9 mouse cellular contexts compared by ENCODE assay signal in the genomic region with DNA sequence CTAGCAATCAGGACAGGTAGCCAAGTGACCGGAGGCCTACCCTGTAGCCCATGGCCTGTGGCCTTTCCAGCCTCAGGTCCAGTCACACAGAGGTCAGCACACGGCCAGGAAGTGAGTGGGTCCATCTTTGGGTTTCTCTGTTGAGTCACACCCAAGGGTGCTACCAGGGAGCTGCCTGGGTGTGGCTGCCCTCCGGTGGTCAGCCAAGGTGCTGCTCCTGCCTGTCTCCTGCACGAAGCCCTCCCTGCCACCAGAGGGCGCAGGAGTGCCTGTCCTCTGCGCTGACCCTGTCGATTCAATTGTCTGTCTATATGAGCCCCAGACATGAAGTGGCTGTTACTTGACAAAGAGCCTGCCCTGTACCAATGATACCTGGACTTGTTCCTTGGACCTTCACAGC.
DNase-seq lines count a peak whose midpoint lies in the region; ATAC-seq and TF ChIP-seq lines count a peak whose summit lies in the region.
"Had no signal": no experiment of that assay in that cellular context is flagged by ENCODE, and none has a peak within 500 bp of the region (broad histone marks: within the 10 kb centered on the region; RNA-seq: fewer than 3 reads in every experiment).

No protein-coding gene starts in this region.

- H3K4me1 ChIP-seq in intestine, embryonic 15.5 days (replicated peaks), result peaks cover 26% of the 10 kb centered on the region
- H3K4me1 ChIP-seq in liver, adult 2 months (ENCODE audit: control insufficient read depth, insufficient read depth, low read length), result peaks cover 12% of the 10 kb centered on the region
- H3K4me1 ChIP-seq in stomach, embryonic 16.5 days (ENCODE audit: control insufficient read depth, insufficient read depth, low read length), result peaks cover 18% of the 10 kb centered on the region

- no peak for TF ChIP-seq POLR2A in liver, adult 2 months (IDR thresholded peaks at IDR 0.05; ENCODE audit: extremely low read depth, insufficient read depth, low read length)
- no peak for TF ChIP-seq POLR2A in myocyte (IDR thresholded peaks at IDR 0.05; ENCODE audit: insufficient read length, low read depth)

- peak; percentile 68 for ATAC-seq in intestine, embryonic 15.5 days
- ATAC-seq in stomach, embryonic 16.5 days (ENCODE audit: insufficient read depth, low FRiP score), result peak; percentile 37; the same call in 1 of the 2 replicates

- no peak overlapping the region for H3ac ChIP-seq in myocyte (ENCODE audit: control insufficient read depth, insufficient read length)

- H3K4me3 ChIP-seq in intestine, embryonic 15.5 days (replicated peaks), result no peak overlapping the region
- no peak overlapping the region for H3K4me3 ChIP-seq in liver, adult 2 months (ENCODE audit: insufficient read depth, low read depth, low read length)
- H3K4me3 ChIP-seq in myocyte, result no peak overlapping the region
- no peak overlapping the region for H3K4me3 ChIP-seq in stomach, embryonic 16.5 days (replicated peaks; ENCODE audit: low read length)
- H3K4me3 ChIP-seq: neural tube, embryonic 13.5 days had no signal

- H3K36me3 ChIP-seq in intestine, embryonic 15.5 days, result no peaks in the 10 kb centered on the region
- no peaks in the 10 kb centered on the region for H3K36me3 ChIP-seq in liver, adult 2 months (ENCODE audit: control insufficient read depth, insufficient read depth, low read length)
- no peaks in the 10 kb centered on the region for H3K36me3 ChIP-seq in myocyte (ENCODE audit: control insufficient read depth, insufficient read depth)
- H3K36me3 ChIP-seq in stomach, embryonic 16.5 days (ENCODE audit: control insufficient read depth, insufficient read depth, low read length), result no peaks in the 10 kb centered on the region
- H3K36me3 ChIP-seq: neural tube, embryonic 13.5 days had no signal

- WGBS in intestine, embryonic 15.5 days, result 25% methylated on average over 7 of the region's 7 CpGs
- 15% methylated on average over 7 of the region's 7 CpGs for WGBS in liver, adult 2 months
- whole genome bisulfite sequencing in stomach, embryonic 16.5 days, result 20% methylated on average over 7 of the region's 7 CpGs

- no peaks in the 10 kb centered on the region for H3K79me2 ChIP-seq in liver, adult 2 months (ENCODE audit: control insufficient read depth, insufficient read depth, low read length)
- peaks cover 6% of the 10 kb centered on the region for H3K79me2 ChIP-seq in myocyte (ENCODE audit: control insufficient read depth, insufficient read depth)

- no peak overlapping the region for H3K4me2 ChIP-seq in intestine, embryonic 15.5 days (replicated peaks)
- H3K4me2 ChIP-seq in myocyte (ENCODE audit: low read depth), result peak overlapping the region; percentile 72
- H3K4me2 ChIP-seq in stomach, embryonic 16.5 days (ENCODE audit: low read depth, low read length), result no peak overlapping the region
- H3K4me2 ChIP-seq: neural tube, embryonic 13.5 days had no signal

- no peaks in the 10 kb centered on the region for H3K9me3 ChIP-seq in intestine, embryonic 15.5 days
- H3K9me3 ChIP-seq in stomach, embryonic 16.5 days (replicated peaks; ENCODE audit: control insufficient read depth, low read length), result no peaks in the 10 kb centered on the region
- H3K9me3 ChIP-seq: neural tube, embryonic 13.5 days had no signal

- DNase-seq in 3134 (ENCODE audit: extremely low read depth, insufficient read length, low spot score) (peak; percentile 88), R1 (ENCODE audit: low read depth, low spot score) (peak; percentile 82)
- peak; percentile 91 to 92 for DNase-seq in cerebellum, postnatal 14 days
- DNase-seq in gastrocnemius, postnatal 25 days, result peak; percentile 72
- peak; percentile 38 for DNase-seq in liver, adult 2 months (ENCODE audit: extremely low read depth, low read depth, low spot score)

- H3K27me3 ChIP-seq in intestine, embryonic 15.5 days (replicated peaks), result no peaks in the 10 kb centered on the region
- H3K27me3 ChIP-seq in liver, adult 2 months (ENCODE audit: control insufficient read depth, insufficient read depth, low read length), result no peaks in the 10 kb centered on the region
- no peaks in the 10 kb centered on the region for H3K27me3 ChIP-seq in myocyte (ENCODE audit: control insufficient read depth, insufficient read depth, insufficient read length)
- H3K27me3 ChIP-seq in stomach, embryonic 16.5 days (ENCODE audit: control insufficient read depth, insufficient read depth, low read length), result no peaks in the 10 kb centered on the region
- H3K27me3 ChIP-seq: neural tube, embryonic 13.5 days had no signal

- H3K27ac ChIP-seq in intestine, embryonic 15.5 days, result no peak overlapping the region
- no peak overlapping the region for H3K27ac ChIP-seq in liver, adult 2 months (replicated peaks; ENCODE audit: insufficient read depth, low read depth, low read length)
- H3K27ac ChIP-seq in stomach, embryonic 16.5 days (ENCODE audit: low read length), result no peak overlapping the region
- H3K27ac ChIP-seq: neural tube, embryonic 13.5 days had no signal

- H3K9ac ChIP-seq in intestine, embryonic 15.5 days, result no peak overlapping the region
- H3K9ac ChIP-seq in liver, adult 2 months (ENCODE audit: low read depth, low read length), result no peak overlapping the region
- H3K9ac ChIP-seq in stomach, embryonic 16.5 days (ENCODE audit: low read length), result no peak overlapping the region
- H3K9ac ChIP-seq: neural tube, embryonic 13.5 days had no signal

- peak; percentile 100 for TF ChIP-seq CTCF in liver, adult 2 months (IDR thresholded peaks at IDR 0.05; ENCODE audit: low read depth, low read length)

TF ChIP-seq in myocyte, 11 proteins besides CTCF, POLR2A, EP300 and RAD21:
- TF ChIP-seq USF1 (IDR thresholded peaks at IDR 0.05; ENCODE audit: low read depth), result no peak
- TF ChIP-seq E2F4 (IDR thresholded peaks at IDR 0.05; ENCODE audit: insufficient read depth), result no peak
- peak in 1 of 3 experiments; percentile 24 for TF ChIP-seq MYOD1 (IDR thresholded peaks at IDR 0.05; ENCODE audit: control insufficient read depth in 1 of 3, insufficient read length in 2 of 3, low read depth in 2 of 3)
- peak; percentile 71 for TF ChIP-seq SRF (IDR thresholded peaks at IDR 0.05; ENCODE audit: control insufficient read depth, insufficient read length, low read depth)
- no peak for TF ChIP-seq MAX (IDR thresholded peaks at IDR 0.05; ENCODE audit: low read depth)
- no peak for TF ChIP-seq POLR2AphosphoS2 (IDR thresholded peaks at IDR 0.05; ENCODE audit: insufficient read length, low read depth)
- peak in 1 of 3 experiments; percentile 46 for TF ChIP-seq MYOG (IDR thresholded peaks at IDR 0.05; ENCODE audit: control insufficient read depth in 1 of 3, insufficient read depth in 1 of 3, insufficient read length in 2 of 3, low read depth in 2 of 3)
- no peak for TF ChIP-seq CEBPB (IDR thresholded peaks at IDR 0.05; ENCODE audit: insufficient read depth, poor library complexity, severe bottlenecking)
- no peak for TF ChIP-seq TCF3 (IDR thresholded peaks at IDR 0.05; ENCODE audit: insufficient read length, low read depth)
- no peak for TF ChIP-seq TCF12 (IDR thresholded peaks at IDR 0.05; ENCODE audit: insufficient read depth, poor library complexity, severe bottlenecking)
- TF ChIP-seq REST (IDR thresholded peaks at IDR 0.05; ENCODE audit: insufficient read depth, insufficient read length), result no peak
TF ChIP-seq in myocyte: peak in this region for 3.

Comparison
In these comparisons a context has a peak if more than half of its experiments do, and no peak if none do; other contexts are left out.
1. DNase-seq: peak in every context shown above with its lines; median percentile 92 in cerebellum, postnatal 14 days; 88 in 3134; 82 in R1; 72 in gastrocnemius, postnatal 25 days; 38 in liver, adult 2 months.